Comparison of ENCODE assay signal across 9 mouse cellular contexts in the genomic region with DNA sequence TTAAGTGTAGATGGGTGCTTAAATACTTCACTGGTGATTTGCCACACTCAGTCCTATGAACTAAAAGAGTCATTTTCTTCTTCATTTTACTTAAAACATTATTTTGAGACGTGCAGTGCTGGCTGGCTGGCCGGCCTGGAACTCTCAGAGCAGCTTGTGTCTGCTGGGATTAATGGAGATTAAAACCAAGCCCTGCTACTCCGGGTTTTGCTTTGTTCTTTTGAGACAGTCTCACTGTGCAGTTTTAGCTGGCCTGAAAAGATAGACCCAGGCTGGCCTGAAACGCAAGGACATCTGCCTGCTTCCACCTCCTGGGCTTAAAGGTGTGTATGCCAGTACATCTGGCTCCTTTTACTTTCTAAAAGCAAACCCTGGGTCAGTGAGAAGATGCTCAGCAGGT. TPM values are rescaled to one million over a fixed set of nuclear protein-coding genes. Genes with fewer than 3 reads are reported as not detected.
DNase-seq lines count a peak whose midpoint lies in the region; ATAC-seq lines count a peak whose summit lies in the region.
"Had no signal": no experiment of that assay in that cellular context is flagged by ENCODE, and none has a peak within 500 bp of the region (broad histone marks: within the 10 kb centered on the region; RNA-seq: fewer than 3 reads in every experiment).

No protein-coding gene starts in this region.

- no peaks in the 10 kb centered on the region for H3K9me3 ChIP-seq in lung, embryonic 15.5 days
- H3K9me3 ChIP-seq in forebrain, embryonic 14.5 days (replicated peaks; ENCODE audit: control insufficient read depth, low read length), result no peaks in the 10 kb centered on the region
- no peaks in the 10 kb centered on the region for H3K9me3 ChIP-seq in liver, embryonic 16.5 days (replicated peaks; ENCODE audit: control insufficient read depth, low read length)

- no peaks in the 10 kb centered on the region for H3K36me3 ChIP-seq in lung, embryonic 15.5 days
- no peaks in the 10 kb centered on the region for H3K36me3 ChIP-seq in forebrain, embryonic 14.5 days (ENCODE audit: control insufficient read depth, insufficient read depth, low read length)
- no peaks in the 10 kb centered on the region; the same call in 1 of the 2 replicates for H3K36me3 ChIP-seq in liver, embryonic 16.5 days (ENCODE audit: control insufficient read depth, insufficient read depth)

- DNase-seq in lung, adult 18-20 months, result no peak
- DNase-seq in forebrain, embryonic 14.5 days (ENCODE audit: low spot score), result peak; percentile 26
- no peak for DNase-seq in layer of hippocampus, adult 9-11 months
- DNase-seq in left cerebral cortex, adult 11 months (ENCODE audit: low spot score), result no peak
- DNase-seq in testis, postnatal 14 days (ENCODE audit: low spot score), result no peak
- DNase-seq: heart, postnatal 4 days had no signal

- no peak overlapping the region for H3K4me3 ChIP-seq in lung, embryonic 15.5 days
- H3K4me3 ChIP-seq in forebrain, embryonic 14.5 days (ENCODE audit: low read depth, low read length), result peak overlapping the region; percentile 85; the same call in 1 of the 2 replicates
- H3K4me3 ChIP-seq in liver, embryonic 16.5 days (ENCODE audit: low read depth, low read length), result no peak overlapping the region

- H3K27me3 ChIP-seq in lung, embryonic 15.5 days, result no peaks in the 10 kb centered on the region
- no peaks in the 10 kb centered on the region for H3K27me3 ChIP-seq in forebrain, embryonic 14.5 days (replicated peaks; ENCODE audit: control insufficient read depth, insufficient read depth, low read length)
- H3K27me3 ChIP-seq in liver, embryonic 16.5 days (ENCODE audit: control insufficient read depth, insufficient read depth, low read depth, low read length), result no peaks in the 10 kb centered on the region

- H3K4me1 ChIP-seq in lung, embryonic 15.5 days, result peaks cover 27% of the 10 kb centered on the region
- H3K4me1 ChIP-seq in forebrain, embryonic 14.5 days (ENCODE audit: control insufficient read depth, insufficient read depth, low read length), result peaks cover 16% of the 10 kb centered on the region
- peaks cover 42% of the 10 kb centered on the region for H3K4me1 ChIP-seq in liver, embryonic 16.5 days (ENCODE audit: control insufficient read depth, low read depth, low read length)

- ATAC-seq in lung, embryonic 15.5 days (ENCODE audit: borderline replicate concordance, extremely low read depth, low FRiP score, low TSS enrichment), result no peak
- no peak for ATAC-seq in forebrain, embryonic 14.5 days
- no peak for ATAC-seq in liver, embryonic 16.5 days (ENCODE audit: low read depth)

- H3K9ac ChIP-seq in lung, embryonic 15.5 days, result 0 out of 2 replicates have a peak overlapping the region, but pooled peaks have one; percentile 8
- H3K9ac ChIP-seq in forebrain, embryonic 14.5 days (ENCODE audit: low read length), result peak overlapping the region; percentile 100
- H3K9ac ChIP-seq in liver, embryonic 16.5 days (ENCODE audit: low read depth, low read length), result 0 out of 2 replicates have a peak overlapping the region, but pooled peaks have one; percentile 0

- peak overlapping the region; percentile 34; the same call in 1 of the 2 replicates for H3K27ac ChIP-seq in lung, embryonic 15.5 days
- H3K27ac ChIP-seq in forebrain, embryonic 14.5 days (ENCODE audit: low read depth, low read length), result peak overlapping the region; percentile 39; the same call in 1 of the 2 replicates
- 0 out of 2 replicates have a peak overlapping the region, but pooled peaks have one; percentile 0 for H3K27ac ChIP-seq in liver, embryonic 16.5 days (ENCODE audit: low read length)
- H3K27ac ChIP-seq: macrophage had no signal

- peak overlapping the region; percentile 54; the same call in 1 of the 2 replicates for H3K4me2 ChIP-seq in lung, embryonic 15.5 days
- H3K4me2 ChIP-seq in forebrain, embryonic 14.5 days (ENCODE audit: low read length), result peak overlapping the region; percentile 75
- 0 out of 2 replicates have a peak overlapping the region, but pooled peaks have one; percentile 80 for H3K4me2 ChIP-seq in liver, embryonic 16.5 days (ENCODE audit: low read depth, low read length)

- WGBS in lung, embryonic 15.5 days, result 43% methylated on average over 4 of the region's 4 CpGs
- WGBS in forebrain, embryonic 14.5 days, result 7% methylated on average over 4 of the region's 4 CpGs
- WGBS in liver, embryonic 16.5 days (ENCODE audit: insufficient replicate concordance), result 67% methylated on average over 4 of the region's 4 CpGs

RNA-seq across cellular contexts. Expression of gene Prdm10, which starts 2.2 kb away (rescaled TPM):
- polyA plus RNA-seq in lung, embryonic 15.5 days (2015; fragmentation: Nextera tagmentation; extraction: Ambion mirVana), result 3.9 and 4.6 TPM in 2 replicates
- polyA plus RNA-seq in forebrain, embryonic 14.5 days (2014; fragmentation: Nextera tagmentation; extraction: Ambion mirVana), result 7.3 and 9.7 TPM in 2 replicates
- polyA plus RNA-seq in liver, embryonic 16.5 days (2015; fragmentation: Nextera tagmentation; extraction: Ambion mirVana), result 2.9 and 3.1 TPM in 2 replicates

Comparison
In these comparisons a context has a peak if more than half of its experiments do, and no peak if none do; other contexts are left out.
1. H3K9ac ChIP-seq: peak in every context shown above with its lines; median percentile 100 in forebrain, embryonic 14.5 days; 8 in lung, embryonic 15.5 days; 0 in liver, embryonic 16.5 days.